Mouse (Mus musculus): Measurements from ENCODE around the gene Leap2.

GRCm38 (mm10) chr11:53393856-53394255 lies 29.1 kb downstream of the Leap2 start:
- TF ChIP-seq CTCF (IDR thresholded peaks at IDR 0.05; ENCODE audit: borderline replicate concordance, insufficient read depth, low read depth, low read length) = no peak
- no peak for TF ChIP-seq POLR2A (IDR thresholded peaks at IDR 0.05; ENCODE audit: borderline replicate concordance, insufficient read depth, low read length)
